Mouse (Mus musculus) megakaryocyte progenitor cell, adult 5-6 weeks (primary cell): Measurements from ENCODE around the gene Sap30. TPM values are rescaled to one million over a fixed set of nuclear protein-coding genes. Genes with fewer than 3 reads are reported as not detected.
"Not testable (repeated sequence)": the region's sequence is repeated elsewhere in the genome, so short reads cannot be mapped to it uniquely, and the experiment has no call there.

ENCODE experiments used
- ATAC-seq: replicated peaks from 2 replicates; pipeline ENCODE4 v1.8.0; 2016; ENCODE audit warnings: mild to moderate bottlenecking, moderate TSS enrichment, inconsistent platforms; ENCODE audit not compliant: poor library complexity
- total RNA-seq, 2 experiments: library from RNA; stranded (forward) in 1 of 2; stranded (reverse) in 1 of 2; fragments of 157-497, 149-512 nt in 1 of 2; fragments of 200-1000 nt in 1 of 2; gene quantifications; 2 replicates each; pipeline versions ENCODE4 v1.2.3 to v1.2.4; 2015 to 2017

Gene Sap30
- 56.9 and 60.7 TPM in 2 replicates for total RNA-seq (2015)
- total RNA-seq (2017), result 73.0 and 90.5 TPM in 2 replicates

DNA sequence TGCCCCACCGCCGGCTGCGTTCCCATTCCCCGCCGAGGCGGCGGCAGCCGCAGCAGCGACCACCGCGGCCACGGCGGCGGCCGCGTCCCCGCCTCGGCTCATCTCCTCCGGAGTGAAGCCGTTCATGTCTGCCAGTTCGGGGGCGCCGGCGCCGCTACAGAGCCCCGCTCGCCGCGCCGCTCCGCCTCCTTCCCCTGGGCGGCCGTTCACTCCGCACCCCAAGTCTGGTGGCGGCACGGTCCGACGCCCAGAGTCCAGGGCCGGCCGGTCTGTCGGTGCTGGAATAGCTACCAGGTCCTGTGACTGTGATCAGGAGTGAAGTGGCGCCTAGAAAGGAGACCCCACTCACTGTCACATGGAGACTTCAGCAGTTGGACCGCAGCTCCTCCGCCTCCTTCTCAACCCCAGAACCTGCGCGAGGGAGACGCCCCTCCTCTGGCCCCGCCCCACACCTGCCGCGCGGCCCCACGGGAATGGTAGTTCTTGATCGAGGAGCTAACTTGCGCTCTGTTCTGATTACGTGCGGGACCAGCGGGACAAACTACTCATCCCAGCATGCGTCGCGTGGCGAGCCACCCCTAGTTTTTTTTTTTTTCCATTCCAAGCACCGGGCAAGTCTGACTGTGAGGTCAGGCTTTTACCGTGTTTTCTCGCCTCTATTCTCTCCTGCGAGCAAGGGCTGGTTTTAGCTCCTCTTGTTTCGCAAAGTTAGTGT, at the start of gene Sap30:
Gene Sap30, minus strand, starts transcription at position 420 of the 715 bp plus-strand sequence.
- ATAC-seq, result peak; percentile 84

DNA sequence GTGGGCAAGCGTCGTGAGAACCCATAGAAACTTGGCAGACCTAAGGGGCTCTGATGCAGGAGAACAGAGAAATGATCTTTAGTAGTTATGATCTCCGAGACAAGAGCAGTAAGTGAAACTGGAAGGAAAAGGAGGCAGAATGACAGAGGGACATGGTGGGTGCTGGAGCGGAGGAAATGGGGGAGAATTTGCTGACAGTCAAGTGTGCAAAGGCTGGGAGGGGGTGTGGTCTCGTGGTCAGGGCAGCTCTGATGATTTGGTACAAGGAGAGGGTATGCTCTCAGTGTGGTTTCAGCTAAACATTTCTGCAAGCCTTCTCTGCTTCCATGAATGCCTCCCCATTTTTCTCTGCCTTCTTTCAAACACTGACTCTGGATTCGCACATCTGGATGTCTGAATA, 48.5 kb upstream of the Sap30 start:
- ATAC-seq, result 0 out of 2 replicates have a peak, but pooled peaks have one; percentile 28

DNA sequence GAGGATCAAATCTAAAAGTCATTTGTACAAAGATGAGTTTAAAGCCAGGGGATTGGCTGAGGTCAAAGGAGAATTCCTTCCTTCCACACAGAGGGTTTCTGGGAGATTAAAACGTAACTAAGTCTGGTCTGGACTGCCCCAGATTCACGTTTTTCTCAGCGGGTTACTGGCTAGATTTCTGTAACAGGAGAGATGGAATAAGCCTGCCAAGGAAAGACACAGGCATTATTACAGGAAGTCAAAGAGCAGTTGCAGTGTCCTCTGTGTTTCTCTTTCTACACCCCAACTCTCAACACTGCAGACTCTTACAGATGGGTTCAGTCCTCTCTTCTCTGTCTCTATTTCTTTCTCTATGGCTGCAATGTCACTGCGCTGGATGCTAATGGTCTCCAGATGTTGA, 46.8 kb upstream of the Sap30 start:
- no peak for ATAC-seq

DNA sequence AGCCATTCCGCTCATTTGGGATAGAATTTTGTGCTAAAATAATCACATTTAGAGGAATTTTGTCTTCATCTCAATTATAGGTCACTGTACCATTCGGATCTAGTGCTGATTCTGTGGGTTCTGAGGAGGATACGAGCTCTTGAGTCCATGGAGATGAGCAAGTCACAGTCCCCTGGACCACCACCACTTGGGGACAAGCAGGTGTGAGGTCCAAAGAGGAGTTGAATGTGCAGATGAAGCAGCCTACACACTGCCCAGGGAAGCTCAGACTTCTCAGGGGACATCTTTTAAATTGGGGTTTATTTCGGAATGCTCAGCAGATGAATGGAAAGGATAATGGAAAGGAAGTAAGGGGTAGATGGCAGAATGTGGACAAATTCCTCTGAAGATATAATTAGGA, 45.4 kb upstream of the Sap30 start:
- no peak for ATAC-seq

DNA sequence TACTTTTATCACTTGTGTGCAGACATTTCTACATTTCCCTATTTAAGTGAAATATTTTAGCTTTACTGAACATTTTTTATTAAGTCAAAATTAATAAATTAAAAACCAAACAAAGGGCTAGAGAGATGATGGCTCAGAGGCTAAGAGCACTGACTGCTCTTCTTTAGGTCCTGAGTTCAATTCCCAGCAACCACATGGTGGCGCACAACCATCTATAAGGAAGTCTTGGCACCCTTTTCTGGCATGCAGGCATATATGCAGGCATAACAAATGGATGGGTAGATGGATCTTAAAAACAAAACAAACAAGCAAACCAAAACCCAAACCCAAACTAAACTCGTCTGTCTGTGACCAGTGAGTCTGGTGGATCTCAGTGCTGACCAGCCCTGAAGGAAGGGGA, 44.6 kb upstream of the Sap30 start:
- ATAC-seq, result no peak

DNA sequence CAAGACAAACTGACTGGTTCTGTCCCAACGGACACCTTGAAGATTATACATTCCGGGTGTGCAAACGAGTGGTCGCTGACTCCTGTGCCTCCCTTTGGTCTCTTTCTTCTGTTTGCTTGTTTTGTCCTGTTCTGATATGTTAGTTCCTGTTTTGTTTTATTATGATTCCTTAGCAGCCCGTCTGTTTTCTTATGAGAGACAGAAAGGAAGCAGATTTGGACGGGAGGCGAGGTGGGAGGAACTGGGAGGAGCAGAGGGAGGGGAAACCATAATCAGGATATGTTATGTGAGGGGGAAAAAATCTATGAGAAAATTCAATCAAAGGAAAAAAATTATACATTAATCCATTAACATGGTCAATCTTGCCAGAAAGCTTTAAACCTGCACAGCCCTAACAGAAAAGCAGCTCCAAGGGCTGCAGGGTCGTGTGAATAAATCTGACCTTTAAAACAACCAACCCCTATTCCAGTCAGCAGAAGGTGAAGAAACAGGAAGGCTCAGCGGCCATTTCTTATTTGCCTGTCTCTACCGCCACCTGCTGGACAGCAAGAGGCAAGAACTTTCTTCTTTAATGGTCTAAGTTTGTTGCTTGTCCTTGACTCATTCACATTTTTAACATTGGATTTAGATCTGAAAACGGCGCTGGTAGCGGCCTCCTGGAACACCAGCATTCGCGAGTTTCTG, 43.1 kb upstream of the Sap30 start:
- peak; percentile 94 for ATAC-seq

DNA sequence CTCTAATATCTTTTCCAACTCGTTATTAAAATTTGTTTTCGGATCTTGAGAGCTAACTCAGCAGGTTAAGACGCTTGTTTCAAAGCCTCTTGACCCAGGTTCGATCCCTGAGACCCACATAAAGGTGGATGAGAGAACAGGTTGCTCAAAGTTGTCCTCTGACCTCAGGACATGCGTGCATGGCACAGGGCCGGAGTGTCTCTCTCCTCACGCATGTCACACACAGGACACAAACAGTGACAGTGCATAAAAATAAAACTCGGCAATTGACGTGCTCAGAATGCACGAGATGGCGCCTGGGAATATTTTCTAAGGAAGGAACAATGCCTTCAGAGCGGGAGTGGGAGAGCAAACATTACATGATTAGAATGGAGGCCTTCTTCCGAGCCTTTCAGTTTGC, 42.6 kb upstream of the Sap30 start:
- ATAC-seq, result no peak

DNA sequence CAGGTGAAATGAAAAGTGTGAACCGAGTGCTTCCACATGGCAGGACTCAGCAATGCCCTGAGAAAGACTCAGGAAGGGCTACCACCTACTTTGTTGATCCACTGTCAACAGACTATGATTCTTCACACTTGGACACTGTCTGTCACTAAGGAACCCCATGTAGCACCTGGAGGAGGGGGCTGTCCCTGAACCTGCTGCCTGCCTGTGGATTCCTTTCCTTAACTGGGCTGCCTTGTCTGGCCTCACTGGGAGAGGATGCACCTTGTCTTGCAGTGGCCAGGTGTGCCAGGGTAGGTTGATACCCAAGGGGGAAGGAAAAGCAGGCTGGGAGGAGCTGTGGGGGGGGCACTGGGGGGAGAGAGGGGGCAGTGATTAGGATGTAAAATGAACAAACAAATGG, 40.4 kb upstream of the Sap30 start:
- ATAC-seq, result no peak

DNA sequence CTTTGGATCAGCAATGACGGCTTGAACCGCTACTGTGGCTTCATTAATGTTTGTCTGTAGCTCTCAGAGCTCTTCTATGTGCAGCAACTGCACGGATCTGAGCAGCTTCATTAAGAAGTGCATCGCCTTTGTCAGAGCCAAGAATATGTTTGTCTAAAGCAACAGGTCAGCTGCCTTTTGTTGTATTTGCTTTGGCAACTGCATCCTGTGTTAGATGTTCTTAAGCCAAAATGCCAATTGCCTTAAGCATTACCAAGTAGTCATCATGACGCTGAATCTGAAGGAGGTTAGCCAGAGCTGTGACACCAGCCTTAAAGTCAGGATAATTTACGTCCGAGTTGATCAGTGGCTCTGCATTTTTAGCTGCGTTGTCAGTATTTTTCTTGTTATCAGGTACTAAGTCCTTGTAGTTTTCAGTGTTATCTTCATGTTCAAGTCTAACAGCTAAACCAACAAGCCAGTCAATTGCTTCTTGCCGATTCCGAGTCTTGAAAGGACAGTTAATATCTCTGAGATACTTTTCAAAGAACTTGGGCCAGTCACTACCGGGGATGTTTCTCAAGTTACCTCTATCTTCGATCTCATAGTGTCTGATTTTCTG, 32.6 kb upstream of the Sap30 start:
- peak; percentile 73 for ATAC-seq

DNA sequence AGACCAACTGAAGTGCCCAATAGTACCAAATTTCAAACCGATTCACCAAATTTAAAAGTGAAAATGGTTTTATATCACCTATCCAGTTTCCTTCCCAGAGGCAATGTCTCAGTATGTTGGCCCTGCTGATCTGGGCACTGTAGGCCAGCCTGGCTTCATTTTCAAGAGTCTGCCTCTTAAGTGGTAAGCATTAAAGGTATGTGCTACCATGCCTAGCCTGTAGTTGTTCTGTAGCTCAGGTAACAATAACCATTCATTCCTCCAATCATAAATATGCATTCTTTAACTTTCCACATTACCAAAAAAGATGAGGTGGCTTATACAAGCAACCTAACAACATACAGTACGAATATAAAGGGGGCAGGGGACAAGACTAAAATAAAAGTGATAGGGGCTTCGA, 30.1 kb upstream of the Sap30 start:
- ATAC-seq, result 0 out of 2 replicates have a peak, but pooled peaks have one; percentile 16

DNA sequence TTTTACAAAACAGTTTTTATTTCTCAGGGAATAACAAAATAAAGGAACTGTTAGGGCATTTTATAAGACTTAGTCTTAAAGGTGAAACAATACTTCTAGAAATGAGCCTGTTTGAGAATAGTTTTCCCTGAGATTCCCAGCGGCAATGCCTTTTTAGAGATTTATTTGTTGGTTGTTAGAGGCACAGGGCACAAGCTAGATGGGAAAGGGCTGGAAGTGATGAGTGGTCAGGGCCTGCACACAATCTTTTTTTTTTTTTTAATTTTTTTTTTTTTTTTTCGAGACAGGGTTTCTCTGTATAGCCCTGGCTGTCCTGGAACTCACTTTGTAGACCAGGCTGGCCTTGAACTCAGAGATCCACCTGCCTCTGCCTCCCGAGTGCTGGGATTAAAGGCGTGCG, 29.0 kb upstream of the Sap30 start:
- not testable (repeated sequence) for ATAC-seq

DNA sequence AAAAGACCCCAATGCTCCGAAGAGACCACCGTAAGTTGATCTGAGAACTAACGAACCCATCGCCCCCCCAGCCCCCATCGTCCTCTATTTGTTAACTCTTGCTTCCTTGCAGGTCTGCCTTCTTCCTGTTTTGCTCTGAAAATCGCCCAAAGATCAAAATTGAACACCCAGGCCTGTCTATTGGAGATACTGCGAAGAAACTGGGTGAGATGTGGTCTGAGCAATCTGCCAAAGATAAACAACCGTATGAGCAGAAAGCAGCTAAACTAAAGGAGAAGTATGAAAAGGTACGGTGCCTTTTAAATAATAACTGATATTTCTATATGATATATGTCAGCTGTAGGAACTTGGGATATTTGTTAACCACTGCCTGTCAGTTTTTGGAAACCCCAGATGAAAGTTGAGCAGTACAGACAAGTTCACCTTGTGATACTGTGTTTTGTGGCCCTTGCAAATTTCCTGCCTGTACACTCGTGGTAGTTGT, 25.6 kb upstream of the Sap30 start:
- ATAC-seq, result not testable (repeated sequence)

DNA sequence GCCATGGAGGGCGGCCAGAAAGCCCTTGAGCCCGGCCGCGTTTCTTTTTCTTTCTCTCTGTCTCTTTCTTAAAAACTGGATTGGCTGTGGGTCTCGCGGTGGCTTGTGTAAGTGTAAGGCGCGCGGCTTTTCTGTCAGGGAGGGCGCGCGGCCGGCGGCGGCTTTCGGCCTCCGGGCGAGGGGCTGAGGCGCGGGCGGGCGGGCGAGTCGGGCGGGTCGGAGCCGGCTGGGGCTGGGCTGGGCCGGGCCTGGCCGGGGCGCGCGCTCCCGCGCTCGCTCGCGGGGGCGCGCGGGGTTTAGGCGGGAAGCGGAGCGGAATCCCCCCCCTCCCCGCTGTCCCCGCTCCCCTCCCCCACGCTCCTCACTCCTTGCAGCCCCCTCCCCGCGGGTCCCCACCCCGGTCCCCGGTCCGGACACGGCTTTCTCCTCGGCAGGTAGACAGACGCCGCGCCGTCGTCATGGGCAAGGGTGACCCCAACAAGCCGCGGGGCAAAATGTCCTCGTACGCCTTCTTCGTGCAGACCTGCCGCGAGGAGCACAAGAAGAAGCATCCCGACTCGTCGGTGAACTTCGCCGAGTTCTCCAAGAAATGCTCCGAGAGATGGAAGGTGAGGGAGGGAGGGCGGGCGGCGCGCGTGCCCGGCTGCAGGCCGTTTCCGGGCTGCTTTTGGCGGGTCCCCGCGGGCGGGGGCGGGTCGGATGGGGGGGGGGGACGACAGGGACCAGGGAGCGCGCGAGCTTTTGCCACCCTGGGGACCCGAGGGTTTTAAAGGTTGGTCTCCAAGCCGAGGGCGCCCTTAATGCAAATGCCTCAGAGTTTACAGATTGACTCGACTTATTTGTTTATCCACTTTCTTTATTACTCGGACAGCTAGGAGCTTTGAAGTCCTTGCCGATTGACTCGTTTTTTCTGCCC, 24.7 kb upstream of the Sap30 start:
- no peak; the same call in 1 of the 2 replicates for ATAC-seq

DNA sequence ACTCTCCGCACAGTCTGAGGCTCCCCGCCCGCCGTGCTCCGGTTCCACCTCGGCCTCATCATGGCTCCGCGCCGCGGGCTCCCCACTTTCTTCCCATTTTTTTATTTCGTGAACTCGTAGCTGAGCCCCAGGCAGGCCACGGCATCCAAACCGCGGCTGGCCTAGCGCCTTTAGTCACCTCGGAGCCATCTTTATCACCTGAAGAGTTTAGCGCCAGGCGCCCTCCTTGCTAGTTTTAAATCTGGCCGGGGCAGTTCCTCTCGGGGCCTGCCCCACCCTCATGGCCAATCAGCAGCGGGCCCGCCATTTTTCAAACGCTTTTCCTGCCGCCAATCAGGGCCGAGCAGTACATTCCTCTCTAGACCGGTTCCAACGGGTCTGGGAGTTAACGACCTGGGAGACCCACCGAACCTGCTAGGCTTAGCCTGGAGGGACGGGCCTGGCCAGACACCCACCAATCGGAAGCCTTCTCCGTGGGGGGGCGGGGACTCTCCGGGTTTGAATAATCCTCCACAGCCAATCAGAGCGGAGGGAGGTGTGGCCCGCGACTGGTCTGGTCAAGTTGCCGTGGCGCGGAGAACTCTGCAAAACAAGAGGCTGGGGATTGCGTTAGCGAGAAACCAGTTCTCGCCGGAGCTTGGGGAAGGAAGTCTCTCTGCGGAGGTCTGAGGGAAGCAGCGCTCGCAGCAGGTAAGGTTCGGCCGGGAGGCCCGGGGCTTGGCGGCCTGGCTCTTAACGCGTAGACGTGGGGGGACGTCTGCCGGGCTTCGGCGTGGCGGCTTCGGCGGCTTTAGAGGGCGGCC, 23.9 kb upstream of the Sap30 start, which contains the start of gene Hmgb2:
Gene Hmgb2, plus strand, starts transcription at position 592 of the 803 bp plus-strand sequence.
- ATAC-seq, result peak; percentile 90

DNA sequence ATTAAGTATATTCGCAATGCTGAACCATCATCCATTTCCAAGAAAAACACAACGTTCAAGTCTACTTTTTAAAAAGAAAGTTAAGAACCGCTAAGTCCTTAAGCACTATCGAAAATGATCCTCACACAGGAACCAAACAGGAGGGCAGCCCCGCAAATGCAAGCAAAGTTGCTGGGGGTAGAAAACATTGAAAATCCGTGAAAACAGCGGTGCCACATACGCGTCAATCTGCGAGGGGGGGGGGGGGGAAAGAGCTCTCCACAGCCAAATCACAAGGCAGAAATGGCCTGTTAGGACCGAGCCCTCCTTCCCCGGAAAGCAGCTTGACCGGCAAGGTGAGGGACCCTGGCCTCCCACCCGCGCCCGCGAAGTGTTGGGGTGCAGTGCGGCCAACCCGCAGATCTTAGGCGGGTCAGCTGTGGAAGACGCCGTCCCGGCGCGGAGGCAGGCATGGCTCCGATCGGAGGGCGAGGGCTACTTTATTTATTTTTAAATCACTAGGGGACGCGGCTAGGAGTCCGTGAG, 23.2 kb upstream of the Sap30 start:
- ATAC-seq, result no peak; the same call in 1 of the 2 replicates

DNA sequence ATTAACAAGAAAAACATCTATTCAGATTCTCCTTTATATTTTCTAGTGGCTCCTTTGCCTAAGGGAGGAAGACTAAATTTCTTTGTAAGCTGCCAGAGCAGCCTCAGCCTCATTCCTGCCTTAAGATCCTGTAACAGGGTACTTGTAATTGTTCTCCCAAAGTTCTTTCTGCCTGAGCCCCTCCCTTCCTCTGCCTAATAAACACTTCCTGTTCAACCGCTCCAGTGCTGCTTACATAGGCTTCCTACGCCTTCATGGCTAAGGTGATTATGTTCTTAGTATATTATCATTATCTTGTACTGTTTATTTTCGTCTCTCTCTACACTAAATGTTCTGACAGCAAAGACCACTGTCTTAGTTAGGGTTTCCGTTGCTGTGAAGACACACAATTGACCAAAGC, 21.0 kb upstream of the Sap30 start:
- ATAC-seq, result no peak

DNA sequence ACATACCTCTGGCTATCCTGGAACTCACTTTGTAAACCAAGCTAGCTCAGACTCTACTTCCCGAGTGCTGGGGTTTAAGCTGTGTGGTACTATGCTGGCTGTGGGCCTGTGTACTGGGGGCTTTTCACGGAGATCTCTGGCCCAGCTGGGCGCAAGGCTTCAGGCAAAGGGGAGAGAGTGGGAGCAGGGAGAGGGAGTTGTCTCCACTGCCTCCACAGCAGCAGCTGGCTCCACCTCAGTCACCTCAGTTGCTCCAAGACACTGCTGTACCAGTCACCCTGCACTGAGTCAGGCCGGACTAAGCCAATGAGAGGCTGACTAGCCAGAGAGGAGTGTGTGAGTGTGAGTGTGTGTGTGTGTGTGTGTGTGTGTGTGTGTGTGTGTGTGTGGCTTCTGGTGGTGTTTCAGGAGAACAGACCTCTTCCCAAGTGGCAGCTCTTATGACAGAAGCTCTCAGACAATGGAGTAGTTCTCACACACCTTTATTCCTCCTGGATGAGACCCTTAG, 19.9 kb upstream of the Sap30 start:
- no peak for ATAC-seq

DNA sequence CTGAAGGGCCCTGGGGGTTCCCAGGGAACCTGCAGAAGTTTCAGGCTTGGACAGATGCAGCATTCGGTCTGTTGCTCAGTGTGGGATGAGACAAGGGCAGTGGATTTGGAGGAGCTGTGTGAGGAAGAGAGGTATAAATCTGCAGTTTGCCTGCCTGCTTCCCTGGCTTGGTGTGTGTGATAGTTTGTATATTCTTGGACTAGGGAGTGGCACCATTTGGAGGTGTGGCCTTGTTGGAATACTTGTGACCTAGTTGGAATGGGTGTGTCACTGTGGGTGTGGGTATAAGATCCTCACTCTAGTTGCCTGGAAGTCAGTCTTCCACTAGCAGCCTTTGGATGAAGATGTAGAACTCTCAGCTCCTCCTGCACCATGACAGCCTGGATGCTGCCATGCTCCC, 17.8 kb upstream of the Sap30 start:
- ATAC-seq, result not testable (repeated sequence)

DNA sequence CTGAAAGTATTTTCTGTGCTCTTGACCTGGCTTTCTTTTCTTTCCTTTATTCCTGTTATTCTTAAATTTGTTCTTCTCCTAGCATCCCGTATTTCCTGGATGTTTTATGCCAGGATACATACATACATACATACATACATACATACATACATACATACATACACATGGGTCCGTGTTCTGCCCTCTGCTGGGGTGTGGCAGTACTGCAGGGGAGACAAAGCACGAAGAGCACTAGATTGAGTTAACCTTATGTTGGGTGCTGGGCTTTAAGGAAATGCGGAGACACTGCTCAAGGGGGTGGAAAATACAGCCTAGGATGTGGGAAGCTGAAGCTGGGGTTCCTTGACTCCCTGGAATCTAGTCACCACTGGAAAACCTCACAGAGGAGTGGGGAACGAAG, 16.0 kb upstream of the Sap30 start:
- peak; percentile 97 for ATAC-seq
